Mouse (Mus musculus): Measurements from ENCODE around the gene Dtnbp1. TPM values are rescaled to one million over a fixed set of nuclear protein-coding genes. Genes with fewer than 3 reads are reported as not detected.

The Dtnbp1 gene
- polyA plus RNA-seq, 1 experiment from 2014 or later: 30.2 TPM

GRCm38 (mm10) chr13:44896211-44896610 is 105.7 kb downstream of the Dtnbp1 start:
- WGBS (ENCODE audit: insufficient replicate concordance): 88% methylated on average over 12 of the region's 12 CpGs
- Histone ChIP-seq H3K27me3 (no peaks in the 10 kb centered on the region), H3K4me3 (replicated peaks) (no peak overlapping the region), H3K9ac (no peak overlapping the region), H3K36me3 (peaks cover 22% of the 10 kb centered on the region), H3K4me2 (no peak overlapping the region), H3K9me3 (replicated peaks) (no peaks in the 10 kb centered on the region), H3K4me1 (replicated peaks) (no peaks in the 10 kb centered on the region), H3K27ac (no peak overlapping the region)
- no peak for DNase-seq
- ATAC-seq (ENCODE audit: low read depth): no peak

- no peak for ATAC-seq (ENCODE audit: low read depth)
- DNase-seq: no peak
- H3K27me3 ChIP-seq: no peaks in the 10 kb centered on the region
- no peak overlapping the region for H3K27ac ChIP-seq
- no peaks in the 10 kb centered on the region for H3K9me3 ChIP-seq (replicated peaks)
- no peak overlapping the region for H3K4me2 ChIP-seq
- peaks cover 10% of the 10 kb centered on the region for H3K36me3 ChIP-seq
- no peaks in the 10 kb centered on the region for H3K4me1 ChIP-seq (replicated peaks)
- H3K9ac ChIP-seq: no peak overlapping the region
- 77% methylated on average over 5 of the region's 5 CpGs for WGBS (ENCODE audit: insufficient replicate concordance)
- no peak overlapping the region for H3K4me3 ChIP-seq (replicated peaks)
These were observed 109.9 kb downstream of the Dtnbp1 start for GRCm38 (mm10) chr13:44891813-44892730.

GRCm38 (mm10) chr13:44890612-44891011 is 111.3 kb downstream of the Dtnbp1 start:
- DNase-seq: no peak
- no peaks in the 10 kb centered on the region for H3K36me3 ChIP-seq

GRCm38 (mm10) chr13:44886221-44886620 is 115.7 kb downstream of the Dtnbp1 start:
- no peaks in the 10 kb centered on the region for H3K27me3 ChIP-seq
- no peaks in the 10 kb centered on the region for H3K4me1 ChIP-seq (replicated peaks)
- H3K36me3 ChIP-seq: peaks cover 5% of the 10 kb centered on the region; the same call in 1 of the 2 replicates
- ATAC-seq (ENCODE audit: low read depth) (no peak), DNase-seq (no peak)
- no peak overlapping the region for H3K4me3 ChIP-seq (replicated peaks)
- H3K9me3 ChIP-seq (replicated peaks): no peaks in the 10 kb centered on the region
- WGBS (ENCODE audit: insufficient replicate concordance): 81% methylated on average over 2 of the region's 2 CpGs
- no peak overlapping the region for H3K4me2 ChIP-seq
- H3K9ac ChIP-seq: no peak overlapping the region
- no peak overlapping the region for H3K27ac ChIP-seq

More at GRCm38 (mm10) chr13:44890612-44891011, 111.3 kb downstream of the Dtnbp1 start:
- WGBS (ENCODE audit: insufficient replicate concordance): 73% methylated on average over 2 of the region's 2 CpGs
- no peak overlapping the region for H3K9ac ChIP-seq
- H3K9me3 ChIP-seq (replicated peaks): no peaks in the 10 kb centered on the region
- ATAC-seq (ENCODE audit: low read depth): no peak
- no peaks in the 10 kb centered on the region for H3K4me1 ChIP-seq (replicated peaks)
- no peak overlapping the region for H3K4me2 ChIP-seq
- H3K27me3 ChIP-seq: no peaks in the 10 kb centered on the region
- H3K27ac ChIP-seq: no peak overlapping the region
- H3K4me3 ChIP-seq (replicated peaks): no peak overlapping the region

- no peak for ATAC-seq (ENCODE audit: low read depth)
- Histone ChIP-seq H3K9ac (no peak overlapping the region), H3K9me3 (replicated peaks) (no peaks in the 10 kb centered on the region), H3K4me1 (replicated peaks) (no peaks in the 10 kb centered on the region), H3K27me3 (no peaks in the 10 kb centered on the region), H3K4me3 (replicated peaks) (no peak overlapping the region), H3K27ac (no peak overlapping the region), H3K36me3 (peaks cover 5% of the 10 kb centered on the region; the same call in 1 of the 2 replicates), H3K4me2 (no peak overlapping the region)
- no peak for DNase-seq
- WGBS (ENCODE audit: insufficient replicate concordance): 85% methylated on average over 4 of the region's 4 CpGs
These were observed 120.9 kb downstream of the Dtnbp1 start for GRCm38 (mm10) chr13:44881001-44881400.

GRCm38 (mm10) chr13:44876799-44877198 is 125.1 kb downstream of the Dtnbp1 start:
- ATAC-seq (ENCODE audit: low read depth) (no peak), DNase-seq (no peak)
- no peaks in the 10 kb centered on the region for H3K27me3 ChIP-seq
- 72% methylated on average over 2 of the region's 2 CpGs for WGBS (ENCODE audit: insufficient replicate concordance)
- no peaks in the 10 kb centered on the region for H3K9me3 ChIP-seq (replicated peaks)
- H3K27ac ChIP-seq: no peak overlapping the region
- H3K4me2 ChIP-seq: no peak overlapping the region
- H3K4me1 ChIP-seq (replicated peaks): no peaks in the 10 kb centered on the region
- H3K9ac ChIP-seq: no peak overlapping the region
- H3K4me3 ChIP-seq (replicated peaks): no peak overlapping the region
- H3K36me3 ChIP-seq: peaks cover 5% of the 10 kb centered on the region; the same call in 1 of the 2 replicates

Other genes starting within 250 kb of the Dtnbp1 start
- not detected in 2 replicates for gene Gm9817, start 76.5 kb upstream of the Dtnbp1 start, polyA plus RNA-seq (2015; fragmentation: Nextera tagmentation; extraction: Ambion mirVana)